ENCODE assay signal across 9 mouse cellular contexts in the genomic region with DNA sequence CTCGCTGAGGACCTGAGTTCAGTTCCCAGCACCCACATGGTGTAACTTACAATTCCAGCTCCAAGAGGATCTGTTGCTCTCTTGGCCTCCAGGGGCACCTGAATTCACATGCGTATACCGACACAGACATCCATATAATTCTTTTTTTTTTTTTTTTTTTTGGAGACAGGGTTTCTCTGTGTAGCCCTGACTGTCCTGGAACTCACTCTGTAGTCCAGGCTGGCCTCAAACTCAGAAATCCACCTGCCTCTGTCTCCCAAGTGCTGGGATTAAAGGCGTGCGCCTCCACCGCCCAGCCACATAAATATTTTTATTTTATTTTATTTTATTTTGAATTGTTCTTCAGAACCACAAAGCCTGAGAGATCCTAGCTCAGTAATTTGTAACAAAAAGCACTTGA. TPM values are rescaled to one million over a fixed set of nuclear protein-coding genes. Genes with fewer than 3 reads are reported as not detected.
DNase-seq lines count a peak whose midpoint lies in the region; ATAC-seq and TF ChIP-seq lines count a peak whose summit lies in the region.
"Not testable (repeated sequence)": the region's sequence is repeated elsewhere in the genome, so short reads cannot be mapped to it uniquely, and the experiment has no call there.
"Had no signal": no experiment of that assay in that cellular context is flagged by ENCODE, and none has a peak within 500 bp of the region (broad histone marks: within the 10 kb centered on the region; RNA-seq: fewer than 3 reads in every experiment).

No protein-coding gene starts in this region.

- ATAC-seq in forebrain, embryonic 15.5 days (replicated peaks), result peak; percentile 52
- ATAC-seq in kidney, embryonic 14.5 days (ENCODE audit: low FRiP score, low TSS enrichment), result not testable (repeated sequence)
- peak; percentile 3; the same call in 1 of the 2 replicates for ATAC-seq in liver, embryonic 11.5 days (replicated peaks; ENCODE audit: low FRiP score)
- ATAC-seq in neural tube, embryonic 15.5 days (ENCODE audit: low FRiP score), result peak; percentile 18

- peak overlapping the region; percentile 88 for H3K27ac ChIP-seq in embryonic facial prominence, embryonic 10.5 days (replicated peaks)
- peak overlapping the region; percentile 91 for H3K27ac ChIP-seq in forebrain, embryonic 15.5 days (replicated peaks)
- peak overlapping the region; percentile 91 for H3K27ac ChIP-seq in hindbrain, embryonic 10.5 days
- peak overlapping the region; percentile 73; the same call in 1 of the 2 replicates for H3K27ac ChIP-seq in kidney, embryonic 14.5 days (ENCODE audit: low read depth, low read length)
- peak overlapping the region; percentile 71 for H3K27ac ChIP-seq in liver, embryonic 11.5 days (ENCODE audit: low read depth, low read length)
- peak overlapping the region; percentile 88 for H3K27ac ChIP-seq in midbrain, embryonic 10.5 days (replicated peaks)
- peak overlapping the region; percentile 87 for H3K27ac ChIP-seq in neural tube, embryonic 15.5 days (replicated peaks)

- not testable (repeated sequence) for H3K4me3 ChIP-seq in C2C12 (ENCODE audit: insufficient read depth, poor library complexity, severe bottlenecking)
- H3K4me3 ChIP-seq in embryonic facial prominence, embryonic 10.5 days, result peak overlapping the region; percentile 85
- peak overlapping the region; percentile 71 for H3K4me3 ChIP-seq in forebrain, embryonic 15.5 days
- peak overlapping the region; percentile 86 for H3K4me3 ChIP-seq in hindbrain, embryonic 10.5 days
- H3K4me3 ChIP-seq in kidney, embryonic 14.5 days (ENCODE audit: low read length), result peak overlapping the region; percentile 76
- peak overlapping the region; percentile 87 for H3K4me3 ChIP-seq in liver, embryonic 11.5 days (ENCODE audit: low read depth, low read length)
- peak overlapping the region; percentile 84 for H3K4me3 ChIP-seq in midbrain, embryonic 10.5 days
- peak overlapping the region; percentile 93 for H3K4me3 ChIP-seq in neural tube, embryonic 15.5 days (replicated peaks)

- H3K79me2 ChIP-seq in C2C12 (ENCODE audit: control insufficient read depth, insufficient read depth), result peaks cover 45% of the 10 kb centered on the region

- peak overlapping the region; percentile 67 for H3ac ChIP-seq in C2C12 (ENCODE audit: control insufficient read depth, insufficient read length, low read depth)

- H3K4me2 ChIP-seq in forebrain, embryonic 15.5 days (replicated peaks), result peak overlapping the region; percentile 85
- H3K4me2 ChIP-seq in kidney, embryonic 14.5 days (replicated peaks; ENCODE audit: low read depth, low read length), result peak overlapping the region; percentile 82
- peak overlapping the region; percentile 76 for H3K4me2 ChIP-seq in liver, embryonic 11.5 days
- peak overlapping the region; percentile 73 for H3K4me2 ChIP-seq in neural tube, embryonic 15.5 days

- not testable (repeated sequence) for H3K36me3 ChIP-seq in C2C12 (ENCODE audit: control insufficient read depth, insufficient read depth); forebrain, embryonic 15.5 days; kidney, embryonic 14.5 days (ENCODE audit: control insufficient read depth, insufficient read depth, low read length); liver, embryonic 11.5 days (ENCODE audit: control insufficient read depth, insufficient read depth, low read length); neural tube, embryonic 15.5 days
- peaks cover 21% of the 10 kb centered on the region for H3K36me3 ChIP-seq in embryonic facial prominence, embryonic 10.5 days (replicated peaks)
- peaks cover 20% of the 10 kb centered on the region for H3K36me3 ChIP-seq in hindbrain, embryonic 10.5 days
- peaks cover 25% of the 10 kb centered on the region for H3K36me3 ChIP-seq in midbrain, embryonic 10.5 days

- not testable (repeated sequence) for TF ChIP-seq CTCF in C2C12 (IDR thresholded peaks at IDR 0.05; ENCODE audit: control insufficient read depth, insufficient read depth, insufficient read length)

- H3K9ac ChIP-seq in forebrain, embryonic 15.5 days (replicated peaks), result peak overlapping the region; percentile 90
- H3K9ac ChIP-seq in kidney, embryonic 14.5 days (ENCODE audit: low read depth, low read length), result peak overlapping the region; percentile 82
- peak overlapping the region; percentile 90 for H3K9ac ChIP-seq in liver, embryonic 11.5 days (ENCODE audit: low read depth, low read length)
- peak overlapping the region; percentile 99 for H3K9ac ChIP-seq in neural tube, embryonic 15.5 days (replicated peaks)

- H3K27me3 ChIP-seq in C2C12 (ENCODE audit: control insufficient read depth, insufficient read depth, insufficient read length), result peaks cover 12% of the 10 kb centered on the region
- H3K27me3 ChIP-seq in embryonic facial prominence, embryonic 10.5 days (replicated peaks; ENCODE audit: low read depth, poor library complexity, severe bottlenecking); forebrain, embryonic 15.5 days; hindbrain, embryonic 10.5 days (ENCODE audit: insufficient read depth, poor library complexity, severe bottlenecking); kidney, embryonic 14.5 days (ENCODE audit: control insufficient read depth, insufficient read depth, low read length); liver, embryonic 11.5 days (replicated peaks; ENCODE audit: control insufficient read depth, insufficient read depth, low read length); midbrain, embryonic 10.5 days (ENCODE audit: low read depth, poor library complexity, severe bottlenecking); neural tube, embryonic 15.5 days (replicated peaks): not testable (repeated sequence)

- DNase-seq in embryonic facial prominence, embryonic 10.5 days (ENCODE audit: low spot score); hindbrain, embryonic 10.5 days (ENCODE audit: low spot score); liver, embryonic 11.5 days (ENCODE audit: low spot score); midbrain, embryonic 10.5 days (ENCODE audit: low spot score): not testable (repeated sequence)

- peaks cover 12% of the 10 kb centered on the region for H3K4me1 ChIP-seq in embryonic facial prominence, embryonic 10.5 days
- peaks cover 11% of the 10 kb centered on the region for H3K4me1 ChIP-seq in forebrain, embryonic 15.5 days
- peaks cover 15% of the 10 kb centered on the region for H3K4me1 ChIP-seq in hindbrain, embryonic 10.5 days (replicated peaks)
- not testable (repeated sequence) for H3K4me1 ChIP-seq in kidney, embryonic 14.5 days (ENCODE audit: control insufficient read depth, insufficient read depth, low read length); liver, embryonic 11.5 days (replicated peaks; ENCODE audit: control insufficient read depth, insufficient read depth, low read length)
- H3K4me1 ChIP-seq in midbrain, embryonic 10.5 days, result peaks cover 13% of the 10 kb centered on the region
- peaks cover 18% of the 10 kb centered on the region for H3K4me1 ChIP-seq in neural tube, embryonic 15.5 days

- peaks cover 37% of the 10 kb centered on the region for H3K79me3 ChIP-seq in C2C12 (ENCODE audit: low read depth)

- H3K9me3 ChIP-seq in embryonic facial prominence, embryonic 10.5 days; forebrain, embryonic 15.5 days; hindbrain, embryonic 10.5 days; kidney, embryonic 14.5 days (ENCODE audit: control insufficient read depth, low read length); liver, embryonic 11.5 days (ENCODE audit: control insufficient read depth, low read length); midbrain, embryonic 10.5 days (replicated peaks); neural tube, embryonic 15.5 days (replicated peaks): not testable (repeated sequence)

- 53% methylated on average over 6 of the region's 6 CpGs for WGBS in embryonic facial prominence, embryonic 10.5 days
- WGBS in forebrain, embryonic 15.5 days, result 49% methylated on average over 6 of the region's 6 CpGs
- 57% methylated on average over 6 of the region's 6 CpGs for WGBS in hindbrain, embryonic 10.5 days
- 51% methylated on average over 6 of the region's 6 CpGs for WGBS in kidney, embryonic 14.5 days
- WGBS in liver, embryonic 11.5 days, result 43% methylated on average over 6 of the region's 6 CpGs
- 57% methylated on average over 6 of the region's 6 CpGs for WGBS in midbrain, embryonic 10.5 days
- 51% methylated on average over 6 of the region's 6 CpGs for WGBS in neural tube, embryonic 15.5 days

RNA-seq across cellular contexts. Expression of a gene that starts 0.4 kb away (rescaled TPM):
- polyA plus RNA-seq in C2C12 (2012; fragmentation: generic; extraction: Trizol), result 91.7 TPM
- polyA plus RNA-seq in embryonic facial prominence, embryonic 10.5 days (2016; fragmentation: Nextera tagmentation; extraction: Ambion mirVana), result 122 and 129 TPM in 2 replicates
- 246 and 258 TPM in 2 replicates for polyA plus RNA-seq in forebrain, embryonic 15.5 days (2015; fragmentation: Nextera tagmentation; extraction: Ambion mirVana)
- polyA plus RNA-seq in hindbrain, embryonic 10.5 days (2016; fragmentation: Nextera tagmentation; extraction: Ambion mirVana), result 145 and 159 TPM in 2 replicates
- polyA plus RNA-seq in kidney, embryonic 14.5 days (2014; fragmentation: Nextera tagmentation; extraction: Ambion mirVana), result 138 and 149 TPM in 2 replicates
- polyA plus RNA-seq in liver, embryonic 11.5 days (2014; fragmentation: Nextera tagmentation; extraction: Ambion mirVana), result 114 TPM in 2 replicates
- 133 and 149 TPM in 2 replicates for polyA plus RNA-seq in midbrain, embryonic 10.5 days (2016; fragmentation: Nextera tagmentation; extraction: Ambion mirVana)
- polyA plus RNA-seq in neural tube, embryonic 15.5 days (2015; fragmentation: Nextera tagmentation; extraction: Ambion mirVana), result 218 and 232 TPM in 2 replicates

RNA-seq across cellular contexts. Expression of a gene that starts 0.6 kb away (rescaled TPM):
- not detected for polyA plus RNA-seq in C2C12 (2012; fragmentation: generic; extraction: Trizol)
- 0.06 TPM in 1 of 2 replicates, not detected in the other for polyA plus RNA-seq in embryonic facial prominence, embryonic 10.5 days (2016; fragmentation: Nextera tagmentation; extraction: Ambion mirVana)
- polyA plus RNA-seq in forebrain, embryonic 15.5 days (2015; fragmentation: Nextera tagmentation; extraction: Ambion mirVana), result not detected in 2 replicates
- not detected in 2 replicates for polyA plus RNA-seq in hindbrain, embryonic 10.5 days (2016; fragmentation: Nextera tagmentation; extraction: Ambion mirVana)
- not detected in 2 replicates for polyA plus RNA-seq in kidney, embryonic 14.5 days (2014; fragmentation: Nextera tagmentation; extraction: Ambion mirVana)
- polyA plus RNA-seq in liver, embryonic 11.5 days (2014; fragmentation: Nextera tagmentation; extraction: Ambion mirVana), result 0.06 and 0.27 TPM in 2 replicates
- polyA plus RNA-seq in midbrain, embryonic 10.5 days (2016; fragmentation: Nextera tagmentation; extraction: Ambion mirVana), result not detected in 2 replicates
- not detected in 2 replicates for polyA plus RNA-seq in neural tube, embryonic 15.5 days (2015; fragmentation: Nextera tagmentation; extraction: Ambion mirVana)
- polyA plus RNA-seq: gonadal fat pad, adult 2 months had no signal

RNA-seq across cellular contexts. Expression of a gene that starts 30.8 kb away (rescaled TPM):
- 741 TPM for polyA plus RNA-seq in C2C12 (2012; fragmentation: generic; extraction: Trizol)
- polyA plus RNA-seq in embryonic facial prominence, embryonic 10.5 days (2016; fragmentation: Nextera tagmentation; extraction: Ambion mirVana), result 95.4 and 97.9 TPM in 2 replicates
- polyA plus RNA-seq in forebrain, embryonic 15.5 days (2015; fragmentation: Nextera tagmentation; extraction: Ambion mirVana), result 57.0 and 60.4 TPM in 2 replicates
- 107 and 126 TPM in 2 replicates for polyA plus RNA-seq in hindbrain, embryonic 10.5 days (2016; fragmentation: Nextera tagmentation; extraction: Ambion mirVana)
- polyA plus RNA-seq in kidney, embryonic 14.5 days (2014; fragmentation: Nextera tagmentation; extraction: Ambion mirVana), result 115 and 163 TPM in 2 replicates
- 190 and 209 TPM in 2 replicates for polyA plus RNA-seq in liver, embryonic 11.5 days (2014; fragmentation: Nextera tagmentation; extraction: Ambion mirVana)
- 105 and 109 TPM in 2 replicates for polyA plus RNA-seq in midbrain, embryonic 10.5 days (2016; fragmentation: Nextera tagmentation; extraction: Ambion mirVana)
- 82.4 and 204 TPM in 2 replicates for polyA plus RNA-seq in neural tube, embryonic 15.5 days (2015; fragmentation: Nextera tagmentation; extraction: Ambion mirVana)

RNA-seq across cellular contexts. Expression of a gene that starts 40.4 kb away (rescaled TPM):
- polyA plus RNA-seq in C2C12 (2012; fragmentation: generic; extraction: Trizol), result not detected
- not detected in 2 replicates for polyA plus RNA-seq in embryonic facial prominence, embryonic 10.5 days (2016; fragmentation: Nextera tagmentation; extraction: Ambion mirVana)
- polyA plus RNA-seq in forebrain, embryonic 15.5 days (2015; fragmentation: Nextera tagmentation; extraction: Ambion mirVana), result not detected in 2 replicates
- polyA plus RNA-seq in hindbrain, embryonic 10.5 days (2016; fragmentation: Nextera tagmentation; extraction: Ambion mirVana), result not detected in 2 replicates
- not detected in 2 replicates for polyA plus RNA-seq in kidney, embryonic 14.5 days (2014; fragmentation: Nextera tagmentation; extraction: Ambion mirVana)
- not detected in 2 replicates for polyA plus RNA-seq in liver, embryonic 11.5 days (2014; fragmentation: Nextera tagmentation; extraction: Ambion mirVana)
- not detected in 2 replicates for polyA plus RNA-seq in midbrain, embryonic 10.5 days (2016; fragmentation: Nextera tagmentation; extraction: Ambion mirVana)
- not detected in 2 replicates for polyA plus RNA-seq in neural tube, embryonic 15.5 days (2015; fragmentation: Nextera tagmentation; extraction: Ambion mirVana)
- polyA plus RNA-seq: gonadal fat pad, adult 2 months had no signal

RNA-seq across cellular contexts. Expression of a gene that starts 50.6 kb away (rescaled TPM):
- not detected for polyA plus RNA-seq in C2C12 (2012; fragmentation: generic; extraction: Trizol)
- not detected in 2 replicates for polyA plus RNA-seq in embryonic facial prominence, embryonic 10.5 days (2016; fragmentation: Nextera tagmentation; extraction: Ambion mirVana)
- polyA plus RNA-seq in forebrain, embryonic 15.5 days (2015; fragmentation: Nextera tagmentation; extraction: Ambion mirVana), result not detected in 2 replicates
- polyA plus RNA-seq in hindbrain, embryonic 10.5 days (2016; fragmentation: Nextera tagmentation; extraction: Ambion mirVana), result 0.13 TPM in 1 of 2 replicates, not detected in the other
- not detected in 2 replicates for polyA plus RNA-seq in kidney, embryonic 14.5 days (2014; fragmentation: Nextera tagmentation; extraction: Ambion mirVana)
- not detected in 2 replicates for polyA plus RNA-seq in liver, embryonic 11.5 days (2014; fragmentation: Nextera tagmentation; extraction: Ambion mirVana)
- polyA plus RNA-seq in midbrain, embryonic 10.5 days (2016; fragmentation: Nextera tagmentation; extraction: Ambion mirVana), result not detected in 2 replicates
- not detected in 2 replicates for polyA plus RNA-seq in neural tube, embryonic 15.5 days (2015; fragmentation: Nextera tagmentation; extraction: Ambion mirVana)
- polyA plus RNA-seq: gonadal fat pad, adult 2 months had no signal
